Mouse (Mus musculus) hindbrain, embryonic 12.5 days (tissue): ENCODE measurements around the gene Gm29423. TPM values are rescaled to one million over a fixed set of nuclear protein-coding genes. Genes with fewer than 3 reads are reported as not detected.
"Not testable (repeated sequence)": the region's sequence is repeated elsewhere in the genome, so short reads cannot be mapped to it uniquely, and the experiment has no call there.

Experiments used
- ATAC-seq: fragments of 200-750 bp; cut with Nextera tagmentation; 2 replicates; pipeline ENCODE4 v1.8.0; 2017; ENCODE audit warnings: moderate TSS enrichment; ENCODE audit not compliant: low FRiP score
- H3K27ac ChIP-seq: fragments of 300-500 bp; sonication (generic); 2 replicates; pipeline ENCODE4 v1.5.1; 2016; ENCODE audit warnings: mild to moderate bottlenecking
- H3K27me3 ChIP-seq: fragments of 300-500 bp; sonication (generic); 2 replicates; pipeline ENCODE4 v1.6.1; 2016; ENCODE audit warnings: mild to moderate bottlenecking
- H3K36me3 ChIP-seq: fragments of 300-500 bp; sonication (generic); 2 replicates; pipeline ENCODE4 v1.6.1; 2016; ENCODE audit warnings: mild to moderate bottlenecking
- H3K4me1 ChIP-seq: fragments of 300-500 bp; sonication (generic); 2 replicates; pipeline ENCODE4 v1.6.1; 2016
- H3K4me2 ChIP-seq: fragments of 300-500 bp; sonication (generic); replicated peaks from 2 replicates; pipeline ENCODE4 v1.6.1; 2016; ENCODE audit warnings: mild to moderate bottlenecking
- H3K4me3 ChIP-seq: fragments of 300-500 bp; sonication (generic); 2 replicates; pipeline ENCODE4 v1.5.1; 2016; ENCODE audit warnings: mild to moderate bottlenecking
- H3K9ac ChIP-seq: fragments of 300-500 bp; sonication (generic); 2 replicates; pipeline ENCODE4 v1.6.1; 2016; ENCODE audit warnings: mild to moderate bottlenecking, moderate library complexity
- H3K9me3 ChIP-seq: fragments of 300-500 bp; sonication (generic); replicated peaks from 2 replicates; pipeline ENCODE4 v1.6.1; 2016; ENCODE audit warnings: mild to moderate bottlenecking
- WGBS: fragments of 180-500 bp; shearing (Covaris S2); methylation state at CpG from one replicate; pipeline ENCODE4 v1.1.7; 2016; 5-methylcytosine and 5-hydroxymethylcytosine counted together
- polyA plus RNA-seq: library from polyadenylated mRNA; unstranded; fragments of >200 nt; fragmentation: Nextera tagmentation; extraction: Ambion mirVana; gene quantifications from 2 replicates; pipeline ENCODE4 v1.2.1, GENCODE M21; 2016

Gm29423 gene
- polyA plus RNA-seq = not detected in 2 replicates

- H3K4me1 ChIP-seq, H3K9ac ChIP-seq, H3K4me2 ChIP-seq, H3K4me3 ChIP-seq, H3K9me3 ChIP-seq, H3K36me3 ChIP-seq, H3K27ac ChIP-seq, ATAC-seq, H3K27me3 ChIP-seq: not testable (repeated sequence)
- WGBS = no CpG with 5 or more reads among the region's 2 CpGs
Measured at GRCm38 (mm10) chrY:70303187-70303586, at the start of gene Gm29423, which contains the start of gene Gm29644. Gene Gm29423, minus strand, starts transcription at chrY:70303287. Gene Gm29644, minus strand, starts transcription at chrY:70303343.

GRCm38 (mm10) chrY:70273542-70273941 is 29.5 kb downstream of the Gm29423 start, which contains the start of gene Gm21118:
Gene Gm21118, minus strand, starts transcription at chrY:70273642.
- no CpG with 5 or more reads among the region's 4 CpGs for WGBS
- not testable (repeated sequence) for H3K4me2 ChIP-seq, ATAC-seq, H3K4me3 ChIP-seq, H3K27ac ChIP-seq, H3K36me3 ChIP-seq, H3K9me3 ChIP-seq, H3K4me1 ChIP-seq, H3K27me3 ChIP-seq, H3K9ac ChIP-seq

Other genes with a start within 250 kb of the Gm29423 start
- gene Gm21118, start 29.6 kb downstream of the Gm29423 start, polyA plus RNA-seq = not detected in 2 replicates
- gene Gm29644, start 56 bp upstream of the Gm29423 start, polyA plus RNA-seq = not detected in 2 replicates
- gene Gm20888, start 138.6 kb upstream of the Gm29423 start, polyA plus RNA-seq = not detected in 2 replicates